ENCODE assay signal across 9 mouse cellular contexts in genomic region chr2:131344449-131344848, GRCm38 (mm10). TPM values are rescaled to one million over a fixed set of nuclear protein-coding genes. Genes with fewer than 3 reads are reported as not detected.
DNase-seq lines count a peak whose midpoint lies in the region; ATAC-seq lines count a peak whose summit lies in the region.
"Had no signal": no experiment of that assay in that cellular context is flagged by ENCODE, and none has a peak within 500 bp of the region (broad histone marks: within the 10 kb centered on the region; RNA-seq: fewer than 3 reads in every experiment).

No protein-coding gene starts in this region.

- H3K4me1 ChIP-seq in forebrain, embryonic 16.5 days (replicated peaks; ENCODE audit: control insufficient read depth, insufficient read depth, low read length), result no peaks in the 10 kb centered on the region; the same call in 1 of the 2 replicates

- ATAC-seq in forebrain, embryonic 16.5 days, result no peak

- no peak overlapping the region for H3K4me3 ChIP-seq in forebrain, embryonic 16.5 days (replicated peaks; ENCODE audit: low read length)
- H3K4me3 ChIP-seq: heart, embryonic 13.5 days had no signal

- H3K9me3 ChIP-seq in forebrain, embryonic 16.5 days (ENCODE audit: control insufficient read depth, low read length), result no peaks in the 10 kb centered on the region
- H3K9me3 ChIP-seq: heart, embryonic 13.5 days had no signal

- H3K4me2 ChIP-seq in forebrain, embryonic 16.5 days (ENCODE audit: low read length), result no peak overlapping the region
- H3K4me2 ChIP-seq: heart, embryonic 13.5 days had no signal

- no peaks in the 10 kb centered on the region for H3K36me3 ChIP-seq in forebrain, embryonic 16.5 days (ENCODE audit: control insufficient read depth, insufficient read depth)
- H3K36me3 ChIP-seq: heart, embryonic 13.5 days had no signal

- peak; percentile 36 for DNase-seq in layer of hippocampus, adult 11-12 months (ENCODE audit: low spot score)
- no peak for DNase-seq in layer of hippocampus, postnatal 25 days (ENCODE audit: extremely low spot score in 1 of 2, low spot score in 1 of 2)
- peak; percentile 15 for DNase-seq in adrenal gland, postnatal 25 days
- peak; percentile 63 for DNase-seq in cerebellum, adult 8-10 months
- peak; percentile 13 to 38 for DNase-seq in heart, postnatal 14 days
- DNase-seq in testis, postnatal 14 days (ENCODE audit: low spot score), result no peak
- DNase-seq: kidney, adult 18-20 months had no signal

- H3K27ac ChIP-seq in forebrain, embryonic 16.5 days (ENCODE audit: low read length), result no peak overlapping the region
- H3K27ac ChIP-seq: heart, embryonic 13.5 days had no signal

- intact Hi-C loops in heart, postnatal 14 days (cut with DNase I), result no loop called here

- H3K9ac ChIP-seq in forebrain, embryonic 16.5 days (replicated peaks; ENCODE audit: low read depth, low read length), result no peak overlapping the region
- H3K9ac ChIP-seq: heart, embryonic 13.5 days had no signal

- no peaks in the 10 kb centered on the region for H3K27me3 ChIP-seq in forebrain, embryonic 16.5 days (replicated peaks; ENCODE audit: control insufficient read depth, insufficient read depth, low read length)
- H3K27me3 ChIP-seq: heart, embryonic 13.5 days had no signal

- WGBS in forebrain, embryonic 16.5 days, result 53% methylated on average over 3 of the region's 3 CpGs

RNA-seq across cellular contexts. Expression of gene Rnf24, which starts 8.2 kb away (rescaled TPM):
- total RNA-seq in layer of hippocampus, postnatal 25 days (2021), result 10 to 100 TPM; 28.2 to 30.5 TPM
- total RNA-seq in adrenal gland, postnatal 25 days (2021), result 6.2 and 6.4 TPM in 2 replicates
- total RNA-seq in heart, postnatal 14 days (2021), result 1 to 10 TPM; 3.4 to 3.9 TPM
- polyA plus RNA-seq in forebrain, embryonic 16.5 days (2015; fragmentation: Nextera tagmentation; extraction: Ambion mirVana), result 22.0 and 26.0 TPM in 2 replicates

Comparison
In these comparisons a context has a peak if more than half of its experiments do, and no peak if none do; other contexts are left out.
1. DNase-seq: peak in layer of hippocampus, adult 11-12 months (single experiment), adrenal gland, postnatal 25 days (single experiment), cerebellum, adult 8-10 months (single experiment) and heart, postnatal 14 days (2 of 2); none in layer of hippocampus, postnatal 25 days (0 of 2) and testis, postnatal 14 days (single experiment).